Mouse (Mus musculus) gastrocnemius, postnatal 14 days (tissue): ENCODE data around the gene Serpinb9b. TPM values are rescaled to one million over a fixed set of nuclear protein-coding genes. Genes with fewer than 3 reads are reported as not detected.
"Not testable (repeated sequence)": the region's sequence is repeated elsewhere in the genome, so short reads cannot be mapped to it uniquely, and the experiment has no call there.

Experiments
- DNase-seq: peaks from one replicate; pipeline ENCODE4 v3.0.0; 2021; ENCODE audit warnings: mixed read lengths
- intact Hi-C: fragments of 180-260 bp; cut with DNase I; formaldehyde crosslinking; loops from one replicate; pipeline ENCODE4 v1.15.1; 2025; ENCODE audit warnings: low total_unique reads
- long read RNA-seq, 2 experiments: library from polyadenylated mRNA; stranded (forward); transcript quantifications; one replicate each; pipeline ENCODE4 v2.0.0; 2021
- total RNA-seq, 2 experiments: library from RNA; stranded (reverse); gene quantifications; 2 replicates each; pipeline ENCODE4 v1.2.3; 2021

Gene Serpinb9b
- not detected for total RNA-seq
- long read RNA-seq, experiment 1 = 0 reads
- long read RNA-seq, experiment 2 = 0 reads

- intact Hi-C loops = no loop called here
These were observed at the start of gene Serpinb9b for GRCm38 (mm10) chr13:33027244-33027643. Gene Serpinb9b (plus strand): TSS chr13:33027416.

GRCm38 (mm10) chr13:32982556-32983042, 44.6 kb upstream of the Serpinb9b start:
- no peak for DNase-seq
- intact Hi-C loops = no loop called here

More at GRCm38 (mm10) chr13:33027244-33027643, at the start of gene Serpinb9b:
- DNase-seq = no peak

- intact Hi-C loops = no loop called here
- DNase-seq = no peak
These were observed 41.0 kb upstream of the Serpinb9b start for GRCm38 (mm10) chr13:32986256-32986655.

- DNase-seq = no peak
- intact Hi-C loops = no loop called here
These were observed 33.9 kb upstream of the Serpinb9b start for GRCm38 (mm10) chr13:32993152-32993893.

GRCm38 (mm10) chr13:32993894-32994242, 33.3 kb upstream of the Serpinb9b start:
- intact Hi-C loops = no loop called here
- DNase-seq = no peak

- intact Hi-C loops = no loop called here
- no peak for DNase-seq
These were observed 32.2 kb upstream of the Serpinb9b start for GRCm38 (mm10) chr13:32995051-32995450.

- intact Hi-C loops = no loop called here
- no peak for DNase-seq
These were observed 25.9 kb upstream of the Serpinb9b start for GRCm38 (mm10) chr13:33001341-33001740.

GRCm38 (mm10) chr13:33002950-33003349, 24.3 kb upstream of the Serpinb9b start, which contains the start of gene Serpinb9:
Gene Serpinb9 (plus strand): TSS chr13:33003250.
- no peak for DNase-seq
- intact Hi-C loops = no loop called here

GRCm38 (mm10) chr13:33003523-33004413, 23.4 kb upstream of the Serpinb9b start:
- no peak for DNase-seq
- intact Hi-C loops = no loop called here

GRCm38 (mm10) chr13:33004414-33005105, 22.7 kb upstream of the Serpinb9b start:
- intact Hi-C loops = no loop called here
- DNase-seq = peak; percentile 81

- intact Hi-C loops = no loop called here
- no peak for DNase-seq
These were observed 21.6 kb upstream of the Serpinb9b start for GRCm38 (mm10) chr13:33005501-33006075.

- intact Hi-C loops = no loop called here
- no peak for DNase-seq
These were observed 20.7 kb upstream of the Serpinb9b start for GRCm38 (mm10) chr13:33006555-33006954.

GRCm38 (mm10) chr13:33012395-33012794, 14.8 kb upstream of the Serpinb9b start:
- intact Hi-C loops = no loop called here

GRCm38 (mm10) chr13:33013271-33013670, 13.9 kb upstream of the Serpinb9b start:
- intact Hi-C loops = no loop called here
- DNase-seq = no peak

More at GRCm38 (mm10) chr13:33012395-33012794, 14.8 kb upstream of the Serpinb9b start:
- no peak for DNase-seq

GRCm38 (mm10) chr13:33022371-33022770, 4.8 kb upstream of the Serpinb9b start:
- DNase-seq = no peak
- intact Hi-C loops = no loop called here

- intact Hi-C loops = no loop called here
These were observed 674 bp upstream of the Serpinb9b start for GRCm38 (mm10) chr13:33026427-33027057.

GRCm38 (mm10) chr13:33028146-33028545, 930 bp downstream of the Serpinb9b start:
- no peak for DNase-seq
- intact Hi-C loops = no loop called here

More at GRCm38 (mm10) chr13:33026427-33027057, 674 bp upstream of the Serpinb9b start:
- no peak for DNase-seq

- intact Hi-C loops = no loop called here
- DNase-seq = no peak
These were observed 1.3 kb downstream of the Serpinb9b start for GRCm38 (mm10) chr13:33028550-33028949.

GRCm38 (mm10) chr13:33029478-33029877, 2.3 kb downstream of the Serpinb9b start:
- intact Hi-C loops, DNase-seq: not testable (repeated sequence)
